Mouse (Mus musculus): ENCODE measurements around the gene Gbf1.

The Gbf1 gene

GRCm38 (mm10) chr19:46316846-46317545 lies 164.7 kb downstream of the Gbf1 start:
- DNase-seq, result peak; percentile 11

GRCm38 (mm10) chr19:46317546-46317885 lies 165.2 kb downstream of the Gbf1 start:
- peak; percentile 24 for DNase-seq

GRCm38 (mm10) chr19:46318031-46318471 lies 165.7 kb downstream of the Gbf1 start:
- peak; percentile 64 for DNase-seq

- peak; percentile 84 for DNase-seq
Observed at GRCm38 (mm10) chr19:46318586-46319378, 166.5 kb downstream of the Gbf1 start.

- peak; percentile 4 for DNase-seq
Observed at GRCm38 (mm10) chr19:46320076-46320785, 167.9 kb downstream of the Gbf1 start.

- DNase-seq, result peak; percentile 29
Observed at GRCm38 (mm10) chr19:46321101-46321943, 169.0 kb downstream of the Gbf1 start.

GRCm38 (mm10) chr19:46322144-46322995 lies 170.1 kb downstream of the Gbf1 start:
- no peak for DNase-seq

- DNase-seq, result no peak
Observed at GRCm38 (mm10) chr19:46322996-46323572, 170.8 kb downstream of the Gbf1 start.

GRCm38 (mm10) chr19:46323716-46324115 lies 171.4 kb downstream of the Gbf1 start:
- no peak for DNase-seq

- no peak for DNase-seq
Observed at GRCm38 (mm10) chr19:46324366-46324765, 172.1 kb downstream of the Gbf1 start.

GRCm38 (mm10) chr19:46324918-46325317 lies 172.6 kb downstream of the Gbf1 start:
- DNase-seq, result no peak

- DNase-seq, result no peak
Observed at GRCm38 (mm10) chr19:46326019-46326755, 173.9 kb downstream of the Gbf1 start.

- peak; percentile 74 for DNase-seq
Observed at GRCm38 (mm10) chr19:46326756-46327305, 174.5 kb downstream of the Gbf1 start, which contains the start of gene Psd. Gene Psd (minus strand): TSS chr19:46327156.

GRCm38 (mm10) chr19:46327531-46328064 lies 175.3 kb downstream of the Gbf1 start:
- DNase-seq, result peak; percentile 34

- peak; percentile 96 for DNase-seq
Observed at GRCm38 (mm10) chr19:46328081-46329030, 176.0 kb downstream of the Gbf1 start, which contains the start of gene Fbxl15. Gene Fbxl15 (plus strand): TSS chr19:46328184.

GRCm38 (mm10) chr19:46329031-46329641 lies 176.8 kb downstream of the Gbf1 start:
- DNase-seq, result peak; percentile 56

GRCm38 (mm10) chr19:46329951-46330350 lies 177.6 kb downstream of the Gbf1 start:
- DNase-seq, result peak; percentile 91

GRCm38 (mm10) chr19:46330696-46331095 lies 178.4 kb downstream of the Gbf1 start:
- no peak for DNase-seq

All from kidney, postnatal 10 days (tissue).